Mouse (Mus musculus): ENCODE results near the gene Per2.

GRCm38 (mm10) chr1:91420601-91421065, 38.5 kb downstream of the Per2 start:
- TF ChIP-seq MAFK (IDR thresholded peaks at IDR 0.05; ENCODE audit: insufficient read depth, low read depth, low read length) (no peak), ZNF384 (IDR thresholded peaks at IDR 0.05; ENCODE audit: low read depth, low read length) (no peak), HCFC1 (IDR thresholded peaks at IDR 0.05; ENCODE audit: borderline replicate concordance, insufficient read depth, low read length) (no peak), ZC3H11A (IDR thresholded peaks at IDR 0.05; ENCODE audit: borderline replicate concordance, low read depth, low read length) (no peak), CHD2 (IDR thresholded peaks at IDR 0.05; ENCODE audit: low read depth, low read length) (no peak)
